Mouse (Mus musculus) forebrain, postnatal 0 days (tissue): ENCODE measurements around the gene Lipe. TPM values are rescaled to one million over a fixed set of nuclear protein-coding genes. Genes with fewer than 3 reads are reported as not detected.

Experiments
- ATAC-seq: fragments of 200-750 bp; cut with Nextera tagmentation; 2 replicates; pipeline ENCODE4 v1.8.0; 2017; ENCODE audit warnings: mild to moderate bottlenecking, moderate library complexity
- DNase-seq: peaks from one replicate; pipeline ENCODE4 v3.0.0-alpha.2; 2015
- H3K27ac ChIP-seq: fragments of 300-500 bp; sonication (generic); 2 replicates; pipeline ENCODE4 v1.5.1; 2014; ENCODE audit warnings: low read depth, mild to moderate bottlenecking, antibody characterized with exemption, low read length, moderate library complexity, mixed read lengths
- H3K27me3 ChIP-seq: fragments of 300-500 bp; sonication (generic); 2 replicates; pipeline ENCODE4 v1.6.1; 2014; ENCODE audit warnings: mild to moderate bottlenecking, low read length, mixed read lengths; ENCODE audit not compliant: insufficient read depth
- H3K36me3 ChIP-seq: fragments of 300-500 bp; sonication (generic); 2 replicates; pipeline ENCODE4 v1.6.1; 2014; ENCODE audit warnings: mild to moderate bottlenecking, moderate library complexity; ENCODE audit not compliant: insufficient read depth
- H3K4me1 ChIP-seq: fragments of 300-500 bp; sonication (generic); 2 replicates; pipeline ENCODE4 v1.6.1; 2014; ENCODE audit warnings: antibody characterized with exemption; ENCODE audit not compliant: insufficient read depth
- H3K4me2 ChIP-seq: fragments of 300-500 bp; sonication (generic); 2 replicates; pipeline ENCODE4 v1.6.1; 2014; ENCODE audit warnings: low read depth, mild to moderate bottlenecking, moderate library complexity
- H3K4me3 ChIP-seq: fragments of 300-500 bp; sonication (generic); 2 replicates; pipeline ENCODE4 v1.5.1; 2014; ENCODE audit warnings: low read depth, low read length, mixed read lengths
- H3K9ac ChIP-seq: fragments of 300-500 bp; sonication (generic); 2 replicates; pipeline ENCODE4 v1.6.1; 2014; ENCODE audit warnings: mild to moderate bottlenecking
- H3K9me3 ChIP-seq: fragments of 300-500 bp; sonication (generic); 2 replicates; pipeline ENCODE4 v1.6.1; 2016; ENCODE audit warnings: low read length
- CTCF ChIP-seq: sonication (generic); IDR thresholded peaks from 2 replicates; pipeline ENCODE4 v1.5.1; 2016; ENCODE audit warnings: antibody characterized with exemption, control low read depth, low read depth
- WGBS: fragments of 180-500 bp; shearing (Covaris S2); extraction: QIAGEN DNeasy Blood & Tissue Kit; methylation state at CpG from one replicate; pipeline ENCODE4 v1.1.7; 2014; 5-methylcytosine and 5-hydroxymethylcytosine counted together
- polyA plus RNA-seq: library from polyadenylated mRNA; unstranded; fragments of >200 nt; fragmentation: Nextera tagmentation; extraction: Ambion mirVana; gene quantifications from 2 replicates; pipeline ENCODE4 v1.2.1, GENCODE M21; 2015
- total RNA-seq: library from RNA; depleted of rRNA; stranded (reverse); fragments of >200 nt; gene quantifications from 2 replicates; pipeline ENCODE4 v1.2.3, GENCODE M21; 2014

Gene Lipe
- total and polyA plus RNA-seq, 2 experiments from 2014 or later, result 8.0 to 14.8 TPM

DNA sequence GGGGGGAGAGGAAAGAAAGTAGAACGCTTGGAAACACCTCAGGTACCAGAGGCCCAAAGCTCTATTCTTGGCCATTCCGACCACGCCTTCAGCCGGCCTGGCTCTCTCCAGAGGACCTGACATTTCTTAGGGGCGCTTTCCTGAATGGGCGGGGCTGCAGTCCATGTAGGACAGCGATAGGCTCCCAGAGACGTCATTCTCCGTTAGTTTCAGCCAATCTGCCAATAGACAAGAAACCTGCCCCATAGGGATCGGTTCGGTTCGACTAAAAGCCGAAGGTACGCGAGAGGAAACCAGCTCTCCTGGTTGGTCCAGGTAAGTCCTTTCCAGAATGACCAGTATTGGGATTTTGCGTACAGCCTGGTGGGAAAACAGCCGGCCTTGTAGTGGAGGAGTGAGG lies 22.0 kb downstream of the Lipe start:
- no peak for TF ChIP-seq CTCF
- Histone ChIP-seq H3K4me1 (0 out of 2 replicates have a peak, but pooled peaks cover 4% of the 10 kb centered on the region), H3K4me3 (peak overlapping the region; percentile 33), H3K27ac (no peak overlapping the region), H3K4me2 (peak overlapping the region; percentile 50), H3K9ac (peak overlapping the region; percentile 28; the same call in 1 of the 2 replicates), H3K27me3 (no peaks in the 10 kb centered on the region), H3K9me3 (no peaks in the 10 kb centered on the region), H3K36me3 (peaks cover 8% of the 10 kb centered on the region)
- peak; percentile 85 for ATAC-seq
- DNase-seq, result peak; percentile 88
- WGBS, result 3% methylated on average over 17 of the region's 17 CpGs

- H3K9me3 ChIP-seq, result no peaks in the 10 kb centered on the region
Measured at GRCm38 (mm10) chr7:25372441-25372840, 26.1 kb downstream of the Lipe start.

GRCm38 (mm10) chr7:25369058-25369749 lies 29.3 kb downstream of the Lipe start, which contains the start of gene Cnfn:
TSS of gene Cnfn (minus strand) at chr7:25369724.
- Histone ChIP-seq H3K4me2 (no peak within 1 kb of the TSS), H3K9ac (no peak within 1 kb of the TSS), H3K27me3 (peaks cover 6% of the 10 kb centered on the region), H3K36me3 (peaks cover 5% of the 10 kb centered on the region), H3K27ac (no peak within 1 kb of the TSS), H3K9me3 (no peaks in the 10 kb centered on the region), H3K4me1 (no peaks in the 10 kb centered on the region), H3K4me3 (no peak within 1 kb of the TSS)
- DNase-seq (no peak), ATAC-seq (no peak)
- TF ChIP-seq CTCF, result no peak
- WGBS, result 45% methylated on average over 12 of the region's 12 CpGs

More at GRCm38 (mm10) chr7:25372441-25372840, 26.1 kb downstream of the Lipe start:
- DNase-seq (no peak), ATAC-seq (no peak)
- Histone ChIP-seq H3K4me3 (no peak overlapping the region), H3K36me3 (no peaks in the 10 kb centered on the region), H3K4me2 (no peak overlapping the region), H3K27ac (no peak overlapping the region), H3K27me3 (peaks cover 6% of the 10 kb centered on the region), H3K9ac (no peak overlapping the region), H3K4me1 (no peaks in the 10 kb centered on the region)
- no peak for TF ChIP-seq CTCF
- WGBS, result 95% methylated on average over 5 of the region's 5 CpGs

DNA sequence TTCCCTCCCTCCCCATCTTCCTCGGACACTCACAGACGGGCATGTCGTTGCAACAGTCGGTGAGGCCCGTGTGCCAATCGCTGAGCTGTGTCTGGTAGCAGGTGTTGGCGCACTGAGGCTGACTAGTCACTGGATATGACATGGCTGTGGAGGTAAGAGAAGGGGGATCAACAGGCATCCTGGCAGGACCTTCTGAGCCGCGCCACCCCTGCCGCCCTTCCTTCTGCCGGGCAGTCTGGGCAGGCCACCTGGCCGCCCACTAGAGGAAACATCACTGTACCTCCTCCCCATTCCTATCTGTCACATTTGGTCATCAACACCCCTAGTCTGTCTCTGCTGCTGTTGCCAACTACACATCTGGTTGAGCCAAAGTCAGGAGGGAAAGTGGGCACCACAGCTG lies 30.2 kb downstream of the Lipe start:
- ATAC-seq (no peak), DNase-seq (no peak)
- 22% methylated on average over 12 of the region's 12 CpGs for WGBS

DNA sequence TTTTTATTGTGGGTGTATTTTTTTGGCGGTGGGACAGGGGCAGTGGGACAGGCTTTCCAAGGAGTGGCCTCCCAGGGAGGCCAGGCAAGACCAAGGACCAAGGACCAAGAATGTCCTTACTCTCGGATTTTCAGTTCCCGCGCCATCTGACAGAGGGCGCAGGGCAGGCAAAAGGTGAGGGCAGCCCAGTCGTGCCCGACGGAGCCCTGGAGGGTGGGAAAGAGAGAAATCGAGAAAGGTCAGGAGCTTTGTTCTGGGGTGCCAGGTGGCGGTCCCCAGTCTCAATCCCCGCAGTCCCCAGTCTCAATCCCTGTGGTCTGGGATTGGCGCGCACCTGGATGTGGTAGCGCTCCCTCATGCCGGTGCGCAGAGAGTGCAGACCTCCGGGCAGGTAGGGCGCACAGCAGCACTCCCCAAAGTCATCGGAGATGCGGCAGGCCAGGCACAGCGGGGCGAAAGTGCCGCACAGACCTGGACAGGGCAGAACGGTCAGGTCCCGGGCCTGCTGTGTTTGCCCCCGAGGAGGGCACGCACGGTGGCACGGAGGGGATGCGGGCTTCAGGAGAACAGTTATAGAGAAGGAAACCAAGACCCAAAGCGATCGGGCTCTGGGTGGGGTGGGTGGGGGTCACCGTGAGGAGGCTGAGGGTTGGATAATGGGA lies 30.7 kb downstream of the Lipe start:
- 3% methylated on average over 33 of the region's 33 CpGs for WGBS
- TF ChIP-seq CTCF, result peak; percentile 45
- peak; percentile 17; the same call in 1 of the 2 replicates for ATAC-seq
- H3K4me1 ChIP-seq, result no peaks in the 10 kb centered on the region
- H3K9me3 ChIP-seq, result no peaks in the 10 kb centered on the region
- no peak for DNase-seq
- peaks cover 20% of the 10 kb centered on the region for H3K36me3 ChIP-seq
- no peak overlapping the region for H3K4me2 ChIP-seq
- H3K27ac ChIP-seq, result no peak overlapping the region
- H3K4me3 ChIP-seq, result no peak overlapping the region
- H3K27me3 ChIP-seq, result peaks cover 6% of the 10 kb centered on the region
- H3K9ac ChIP-seq, result no peak overlapping the region

More for the DNA sequence above, 30.2 kb downstream of the Lipe start:
- TF ChIP-seq CTCF, result no peak
- H3K36me3 ChIP-seq, result peaks cover 14% of the 10 kb centered on the region
- H3K9me3 ChIP-seq, result no peaks in the 10 kb centered on the region
- no peak overlapping the region for H3K9ac ChIP-seq
- peaks cover 6% of the 10 kb centered on the region for H3K27me3 ChIP-seq
- no peak overlapping the region for H3K4me3 ChIP-seq
- no peak overlapping the region for H3K4me2 ChIP-seq
- H3K4me1 ChIP-seq, result no peaks in the 10 kb centered on the region
- no peak overlapping the region for H3K27ac ChIP-seq

GRCm38 (mm10) chr7:25365937-25366625 lies 32.4 kb downstream of the Lipe start:
- H3K4me3 ChIP-seq, result no peak overlapping the region
- peaks cover 29% of the 10 kb centered on the region for H3K36me3 ChIP-seq
- no peak for DNase-seq
- no peak overlapping the region for H3K9ac ChIP-seq
- WGBS, result 14% methylated on average over 13 of the region's 13 CpGs
- H3K9me3 ChIP-seq, result no peaks in the 10 kb centered on the region
- H3K27ac ChIP-seq, result no peak overlapping the region
- H3K27me3 ChIP-seq, result peaks cover 6% of the 10 kb centered on the region
- peak; percentile 50 for ATAC-seq
- no peaks in the 10 kb centered on the region for H3K4me1 ChIP-seq
- H3K4me2 ChIP-seq, result no peak overlapping the region
- TF ChIP-seq CTCF, result no peak

DNA sequence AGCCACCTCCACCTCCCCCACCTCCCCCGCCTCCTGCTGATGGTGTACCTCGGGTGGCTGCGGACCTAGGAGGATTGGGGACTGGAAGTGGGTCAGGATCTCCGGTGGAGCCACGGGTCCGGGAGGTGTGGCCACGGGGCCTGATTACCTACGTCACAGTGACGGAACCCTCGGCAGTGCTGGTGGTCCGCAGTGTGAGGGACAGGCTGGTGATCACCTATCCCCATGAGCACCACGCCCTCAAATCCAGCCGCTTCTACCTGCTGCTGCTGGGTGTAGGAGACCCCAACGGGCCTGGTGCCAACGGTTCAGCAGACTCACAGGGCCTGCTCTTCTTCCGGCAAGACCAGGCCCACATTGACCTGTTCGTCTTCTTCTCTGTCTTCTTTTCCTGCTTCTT lies 34.9 kb downstream of the Lipe start:
- peaks cover 53% of the 10 kb centered on the region for H3K36me3 ChIP-seq
- DNase-seq (no peak), ATAC-seq (no peak)
- peaks cover 6% of the 10 kb centered on the region for H3K27me3 ChIP-seq
- no peak for TF ChIP-seq CTCF
- H3K4me3 ChIP-seq, result no peak overlapping the region
- H3K9ac ChIP-seq, result no peak overlapping the region
- H3K9me3 ChIP-seq, result no peaks in the 10 kb centered on the region
- 94% methylated on average over 17 of the region's 17 CpGs for WGBS
- H3K4me1 ChIP-seq, result no peaks in the 10 kb centered on the region
- no peak overlapping the region for H3K27ac ChIP-seq
- no peak overlapping the region for H3K4me2 ChIP-seq
